Mouse (Mus musculus): ENCODE measurements around the gene Gm37240.

Gene Gm37240

GRCm38 (mm10) chr3:84480006-84480897, 1407.1 kb downstream of the Gm37240 start, which contains the start of gene Fhdc1:
Gene Fhdc1, minus strand, starts transcription at chr3:84480429.
- DNase-seq, result peak; percentile 81

GRCm38 (mm10) chr3:84479293-84480005, 1407.9 kb downstream of the Gm37240 start:
- peak; percentile 81 for DNase-seq

- DNase-seq, result no peak
Measured at GRCm38 (mm10) chr3:84478896-84479292, 1408.4 kb downstream of the Gm37240 start.

- DNase-seq, result no peak
Measured at GRCm38 (mm10) chr3:84478195-84478594, 1409.1 kb downstream of the Gm37240 start.

- DNase-seq, result no peak
Measured at GRCm38 (mm10) chr3:84477498-84477897, 1409.8 kb downstream of the Gm37240 start.

GRCm38 (mm10) chr3:84474981-84475775, 1412.1 kb downstream of the Gm37240 start:
- DNase-seq, result no peak

GRCm38 (mm10) chr3:84474398-84474797, 1412.9 kb downstream of the Gm37240 start:
- DNase-seq, result no peak

GRCm38 (mm10) chr3:84472955-84473354, 1414.4 kb downstream of the Gm37240 start:
- no peak for DNase-seq

GRCm38 (mm10) chr3:84472527-84472926, 1414.8 kb downstream of the Gm37240 start:
- DNase-seq, result peak; percentile 26

- no peak for DNase-seq
Measured at GRCm38 (mm10) chr3:84471146-84471545, 1416.2 kb downstream of the Gm37240 start.

GRCm38 (mm10) chr3:84468111-84468453, 1419.2 kb downstream of the Gm37240 start:
- no peak for DNase-seq

GRCm38 (mm10) chr3:84467419-84468110, 1419.8 kb downstream of the Gm37240 start:
- peak; percentile 75 for DNase-seq

- DNase-seq, result no peak
Measured at GRCm38 (mm10) chr3:84465822-84466500, 1421.4 kb downstream of the Gm37240 start.

GRCm38 (mm10) chr3:84461687-84462086, 1425.6 kb downstream of the Gm37240 start:
- no peak for DNase-seq

GRCm38 (mm10) chr3:84460952-84461351, 1426.4 kb downstream of the Gm37240 start:
- DNase-seq, result peak; percentile 76

- no peak for DNase-seq
Measured at GRCm38 (mm10) chr3:84460499-84460898, 1426.8 kb downstream of the Gm37240 start.

- peak; percentile 6 for DNase-seq
Measured at GRCm38 (mm10) chr3:84455733-84456417, 1431.4 kb downstream of the Gm37240 start.

GRCm38 (mm10) chr3:84450651-84451050, 1436.7 kb downstream of the Gm37240 start:
- no peak for DNase-seq

- no peak for DNase-seq
Measured at GRCm38 (mm10) chr3:84449015-84449414, 1438.3 kb downstream of the Gm37240 start.

- no peak for DNase-seq
Measured at GRCm38 (mm10) chr3:84447803-84448202, 1439.5 kb downstream of the Gm37240 start.
